Mouse (Mus musculus): Measurements from ENCODE around the gene Pou2f1. TPM values are rescaled to one million over a fixed set of nuclear protein-coding genes. Genes with fewer than 3 reads are reported as not detected.

The Pou2f1 gene
- polyA plus RNA-seq, 1 experiment: 21.2 TPM

DNA sequence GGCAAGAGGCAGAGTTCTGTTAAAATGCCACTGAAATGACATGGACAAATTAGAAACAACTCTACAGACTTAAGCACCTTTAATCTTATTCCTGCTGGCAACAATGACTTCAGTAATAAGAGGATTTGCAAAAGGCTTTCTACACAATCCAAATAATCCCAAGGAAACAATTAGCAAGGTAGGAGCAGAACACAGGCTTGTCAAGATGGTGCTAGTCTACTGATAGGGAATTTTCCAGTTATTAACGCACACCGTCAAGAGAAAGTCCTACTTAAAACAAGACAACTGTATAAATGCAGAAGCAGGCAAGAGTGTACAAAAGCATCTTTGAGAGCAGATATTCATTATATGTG lies 67.0 kb downstream of the Pou2f1 start:
- TF ChIP-seq CTCF (IDR thresholded peaks at IDR 0.05; ENCODE audit: borderline replicate concordance, extremely low read depth, insufficient read depth, insufficient read length): no peak
- no peak for TF ChIP-seq POLR2A (IDR thresholded peaks at IDR 0.05; ENCODE audit: borderline replicate concordance, extremely low read depth, insufficient read depth, insufficient read length, poor library complexity, severe bottlenecking)
- DNase-seq (ENCODE audit: low read depth): no peak

- peak; percentile 98 for DNase-seq (ENCODE audit: low read depth)
- no peak for TF ChIP-seq POLR2A (IDR thresholded peaks at IDR 0.05; ENCODE audit: borderline replicate concordance, extremely low read depth, insufficient read depth, insufficient read length, poor library complexity, severe bottlenecking)
- TF ChIP-seq CTCF (IDR thresholded peaks at IDR 0.05; ENCODE audit: borderline replicate concordance, extremely low read depth, insufficient read depth, insufficient read length): no peak
Observed at GRCm38 (mm10) chr1:165934648-165935465, 67.6 kb downstream of the Pou2f1 start.

GRCm38 (mm10) chr1:165933915-165934647 lies 68.4 kb downstream of the Pou2f1 start:
- peak; percentile 44 for DNase-seq (ENCODE audit: low read depth)
- no peak for TF ChIP-seq POLR2A (IDR thresholded peaks at IDR 0.05; ENCODE audit: borderline replicate concordance, extremely low read depth, insufficient read depth, insufficient read length, poor library complexity, severe bottlenecking)
- TF ChIP-seq CTCF (IDR thresholded peaks at IDR 0.05; ENCODE audit: borderline replicate concordance, extremely low read depth, insufficient read depth, insufficient read length): no peak

- DNase-seq (ENCODE audit: low read depth): no peak
- TF ChIP-seq CTCF (IDR thresholded peaks at IDR 0.05; ENCODE audit: borderline replicate concordance, extremely low read depth, insufficient read depth, insufficient read length): no peak
- TF ChIP-seq POLR2A (IDR thresholded peaks at IDR 0.05; ENCODE audit: borderline replicate concordance, extremely low read depth, insufficient read depth, insufficient read length, poor library complexity, severe bottlenecking): no peak
Observed at GRCm38 (mm10) chr1:165932842-165933241, 69.6 kb downstream of the Pou2f1 start.

DNA sequence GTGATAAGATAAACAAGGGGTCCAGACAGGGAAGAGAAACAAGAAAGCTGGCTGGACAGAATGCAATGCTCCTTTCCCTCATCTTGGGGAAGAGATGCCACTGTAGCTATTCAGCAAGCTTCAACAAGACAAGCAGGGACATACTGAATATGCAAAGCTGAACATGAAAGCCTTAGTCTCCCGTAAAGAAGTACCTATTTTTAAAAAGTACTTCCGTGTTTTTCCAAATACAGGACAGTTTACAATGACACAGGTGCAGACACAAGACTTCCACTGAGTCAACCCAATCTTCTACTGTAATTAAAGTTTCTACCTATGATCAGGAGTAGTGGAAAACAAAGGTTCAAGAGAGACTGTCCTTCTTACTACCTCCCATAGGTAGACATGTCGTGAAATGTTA lies 72.0 kb downstream of the Pou2f1 start:
- no peak for TF ChIP-seq POLR2A (IDR thresholded peaks at IDR 0.05; ENCODE audit: borderline replicate concordance, extremely low read depth, insufficient read depth, insufficient read length, poor library complexity, severe bottlenecking)
- TF ChIP-seq CTCF (IDR thresholded peaks at IDR 0.05; ENCODE audit: borderline replicate concordance, extremely low read depth, insufficient read depth, insufficient read length): no peak
- DNase-seq (ENCODE audit: low read depth): no peak

DNA sequence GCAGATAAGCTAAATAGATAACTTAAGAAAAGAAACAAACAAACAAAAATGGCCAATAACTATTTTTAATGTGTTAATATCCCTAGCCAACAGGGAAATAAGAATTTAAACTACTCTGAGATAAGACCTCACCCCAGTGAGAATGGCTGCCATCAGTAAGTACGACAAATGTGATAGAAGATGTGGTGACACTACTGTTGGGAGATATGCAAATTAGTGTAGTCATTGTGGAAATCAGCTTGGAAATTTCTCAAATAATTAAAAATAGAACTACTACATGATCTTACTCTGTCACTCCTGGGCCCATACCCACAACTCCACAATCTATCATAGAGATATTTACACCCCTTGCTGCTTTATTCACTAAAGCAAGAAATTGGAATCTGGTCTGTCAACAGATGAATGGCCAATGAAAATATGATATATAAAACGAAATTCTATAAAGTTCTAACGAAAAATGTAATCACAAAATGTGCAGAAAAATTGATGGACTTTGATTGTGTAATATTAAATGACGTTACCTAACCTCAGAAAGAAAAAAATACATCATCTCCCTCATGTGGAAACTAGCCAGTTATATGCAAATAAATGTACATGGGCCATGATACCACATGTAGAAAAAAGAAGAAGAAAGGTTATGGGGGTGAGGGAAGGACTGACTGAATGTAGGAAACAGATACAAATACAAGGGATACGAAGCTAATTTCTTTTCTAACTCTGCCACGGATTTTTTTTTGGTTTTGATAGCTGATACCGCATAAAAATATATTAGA lies 74.8 kb downstream of the Pou2f1 start:
- TF ChIP-seq POLR2A (IDR thresholded peaks at IDR 0.05; ENCODE audit: borderline replicate concordance, extremely low read depth, insufficient read depth, insufficient read length, poor library complexity, severe bottlenecking) (no peak), CTCF (IDR thresholded peaks at IDR 0.05; ENCODE audit: borderline replicate concordance, extremely low read depth, insufficient read depth, insufficient read length) (no peak)
- DNase-seq (ENCODE audit: low read depth): no peak

DNA sequence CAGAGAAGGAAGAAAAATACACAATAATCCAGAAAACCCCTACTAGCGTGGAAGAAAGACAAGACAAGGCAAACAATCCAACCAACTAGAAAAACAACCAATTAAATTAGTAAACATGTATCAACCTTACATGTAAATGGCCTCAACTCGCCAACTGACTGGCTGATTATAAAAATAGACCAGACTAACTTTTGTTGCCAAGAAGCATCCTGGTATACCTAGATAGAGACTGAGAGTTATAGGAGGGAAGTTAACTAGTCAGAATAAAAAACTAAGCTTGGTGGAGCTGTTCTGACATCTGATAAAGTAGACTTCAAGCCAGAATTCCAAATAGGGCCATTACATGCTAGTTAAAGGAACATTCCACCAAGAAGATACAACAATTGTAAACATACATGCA lies 77.3 kb downstream of the Pou2f1 start:
- TF ChIP-seq POLR2A (IDR thresholded peaks at IDR 0.05; ENCODE audit: borderline replicate concordance, extremely low read depth, insufficient read depth, insufficient read length, poor library complexity, severe bottlenecking): no peak
- TF ChIP-seq CTCF (IDR thresholded peaks at IDR 0.05; ENCODE audit: borderline replicate concordance, extremely low read depth, insufficient read depth, insufficient read length): no peak
- no peak for DNase-seq (ENCODE audit: low read depth)

DNA sequence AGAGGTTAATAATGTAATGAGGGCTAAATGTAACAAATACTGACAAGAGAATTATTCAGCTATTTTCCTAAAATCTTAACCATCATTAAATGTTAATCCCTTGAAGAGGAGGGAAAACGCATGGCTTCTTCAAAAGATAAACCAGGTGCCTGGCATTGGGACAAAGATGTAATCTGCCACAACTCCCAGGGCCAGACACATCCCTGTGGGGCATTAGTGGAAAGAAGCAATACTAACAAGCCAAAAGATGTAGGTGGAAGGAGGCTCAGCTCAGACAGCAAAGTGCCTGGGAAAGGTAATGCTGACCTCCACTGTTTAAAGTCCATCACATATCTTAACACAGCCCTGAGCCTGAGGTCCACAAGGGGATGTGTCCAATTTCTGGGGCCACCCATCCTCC lies 80.0 kb downstream of the Pou2f1 start:
- TF ChIP-seq POLR2A (IDR thresholded peaks at IDR 0.05; ENCODE audit: borderline replicate concordance, extremely low read depth, insufficient read depth, insufficient read length, poor library complexity, severe bottlenecking) (no peak), CTCF (IDR thresholded peaks at IDR 0.05; ENCODE audit: borderline replicate concordance, extremely low read depth, insufficient read depth, insufficient read length) (no peak)
- DNase-seq (ENCODE audit: low read depth): no peak

GRCm38 (mm10) chr1:165921026-165921425 lies 81.5 kb downstream of the Pou2f1 start:
- no peak for DNase-seq (ENCODE audit: low read depth)
- TF ChIP-seq POLR2A (IDR thresholded peaks at IDR 0.05; ENCODE audit: borderline replicate concordance, extremely low read depth, insufficient read depth, insufficient read length, poor library complexity, severe bottlenecking): no peak
- no peak for TF ChIP-seq CTCF (IDR thresholded peaks at IDR 0.05; ENCODE audit: borderline replicate concordance, extremely low read depth, insufficient read depth, insufficient read length)

- no peak for TF ChIP-seq POLR2A (IDR thresholded peaks at IDR 0.05; ENCODE audit: borderline replicate concordance, extremely low read depth, insufficient read depth, insufficient read length, poor library complexity, severe bottlenecking)
- TF ChIP-seq CTCF (IDR thresholded peaks at IDR 0.05; ENCODE audit: borderline replicate concordance, extremely low read depth, insufficient read depth, insufficient read length): no peak
- DNase-seq (ENCODE audit: low read depth): no peak
Observed at GRCm38 (mm10) chr1:165914416-165914801, 88.1 kb downstream of the Pou2f1 start.
